Mouse (Mus musculus) lung, postnatal 0 days (tissue): ENCODE measurements around the gene 5730522E02Rik. TPM values are rescaled to one million over a fixed set of nuclear protein-coding genes. Genes with fewer than 3 reads are reported as not detected.

Source experiments
- ATAC-seq: fragments of 200-750 bp; cut with Nextera tagmentation; 2 replicates; pipeline ENCODE4 v1.8.0; 2017; ENCODE audit warnings: moderate library complexity
- DNase-seq: peaks from one replicate; pipeline ENCODE4 v3.0.0-alpha.2; 2016; ENCODE audit warnings: low spot score
- H3K27ac ChIP-seq: fragments of 300-500 bp; sonication (generic); 2 replicates; pipeline ENCODE4 v1.5.1; 2014; ENCODE audit warnings: antibody characterized with exemption, mild to moderate bottlenecking, low read length, mixed read lengths
- H3K27me3 ChIP-seq: fragments of 300-500 bp; sonication (generic); replicated peaks from 2 replicates; pipeline ENCODE4 v1.6.1; 2014; ENCODE audit warnings: low read length, mixed read lengths; ENCODE audit not compliant: insufficient read depth
- H3K36me3 ChIP-seq: fragments of 300-500 bp; sonication (generic); 2 replicates; pipeline ENCODE4 v1.6.1; 2014; ENCODE audit warnings: low read length, mixed read lengths; ENCODE audit not compliant: insufficient read depth
- H3K4me1 ChIP-seq: fragments of 300-500 bp; sonication (generic); 2 replicates; pipeline ENCODE4 v1.6.1; 2014; ENCODE audit warnings: antibody characterized with exemption, low read depth, low read length, mixed read lengths; ENCODE audit not compliant: insufficient read depth
- H3K4me2 ChIP-seq: fragments of 300-500 bp; sonication (generic); replicated peaks from 2 replicates; pipeline ENCODE4 v1.6.1; 2014; ENCODE audit warnings: low read depth, mild to moderate bottlenecking, low read length, moderate library complexity, mixed read lengths
- H3K4me3 ChIP-seq: fragments of 300-500 bp; sonication (generic); 2 replicates; pipeline ENCODE4 v1.5.1; 2014; ENCODE audit warnings: low read depth, low read length
- H3K9ac ChIP-seq: fragments of 300-500 bp; sonication (generic); replicated peaks from 2 replicates; pipeline ENCODE4 v1.6.1; 2014; ENCODE audit warnings: low read depth, mild to moderate bottlenecking
- H3K9me3 ChIP-seq: fragments of 300-500 bp; sonication (generic); 2 replicates; pipeline ENCODE4 v1.6.1; 2016; ENCODE audit warnings: low read length, mixed read lengths
- CTCF ChIP-seq: IDR thresholded peaks from 2 replicates; pipeline ENCODE4 v1.5.1; 2016; ENCODE audit warnings: antibody characterized with exemption, mild to moderate bottlenecking
- EP300 ChIP-seq: IDR thresholded peaks from 2 replicates; pipeline ENCODE4 v1.6.1; 2016; ENCODE audit warnings: antibody characterized with exemption, mild to moderate bottlenecking, control low read depth
- WGBS: fragments of 180-500 bp; shearing (Covaris S2); extraction: QIAGEN DNeasy Blood & Tissue Kit; methylation state at CpG from one replicate; pipeline ENCODE4 v1.1.7; 2014; 5-methylcytosine and 5-hydroxymethylcytosine counted together
- polyA plus RNA-seq: library from polyadenylated mRNA; unstranded; fragments of >200 nt; fragmentation: Nextera tagmentation; extraction: Ambion mirVana; gene quantifications from 2 replicates; pipeline ENCODE4 v1.2.1, GENCODE M21; 2015

5730522E02Rik gene
- polyA plus RNA-seq, 1 experiment from 2014 or later: 0.42 TPM

GRCm38 (mm10) chr11:25999738-26000137 lies 210.8 kb downstream of the 5730522E02Rik start:
- WGBS: 74% methylated on average over 5 of the region's 5 CpGs
- TF ChIP-seq CTCF (no peak), EP300 (no peak)
- no peak overlapping the region for H3K4me2 ChIP-seq
- no peaks in the 10 kb centered on the region for H3K4me1 ChIP-seq
- no peak overlapping the region for H3K4me3 ChIP-seq
- ATAC-seq (no peak), DNase-seq (no peak)
- no peaks in the 10 kb centered on the region for H3K27me3 ChIP-seq
- no peaks in the 10 kb centered on the region for H3K36me3 ChIP-seq
- no peak overlapping the region for H3K27ac ChIP-seq
- H3K9me3 ChIP-seq: no peaks in the 10 kb centered on the region
- H3K9ac ChIP-seq: no peak overlapping the region

DNA sequence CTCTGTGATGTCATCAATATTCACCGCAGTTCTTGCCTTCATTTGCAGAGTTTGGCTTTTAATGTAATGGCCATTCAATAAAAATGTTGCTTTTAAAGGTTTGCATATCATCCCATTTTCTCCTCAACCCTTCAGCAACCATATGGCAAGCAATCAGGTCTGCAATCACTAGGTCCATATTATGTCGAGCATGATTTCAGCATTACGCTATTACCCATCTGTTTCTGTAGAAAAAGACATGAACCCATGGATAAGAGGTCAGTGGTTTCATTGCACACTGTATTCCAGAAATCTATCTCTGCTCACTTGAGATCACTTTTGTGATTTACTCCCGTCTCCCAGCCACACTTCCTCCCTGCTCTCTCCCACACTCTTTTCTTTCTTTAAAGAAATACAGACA lies 213.1 kb downstream of the 5730522E02Rik start:
- Histone ChIP-seq H3K9ac (no peak overlapping the region), H3K4me1 (no peaks in the 10 kb centered on the region), H3K27ac (no peak overlapping the region), H3K4me2 (no peak overlapping the region), H3K36me3 (no peaks in the 10 kb centered on the region), H3K27me3 (no peaks in the 10 kb centered on the region), H3K9me3 (no peaks in the 10 kb centered on the region), H3K4me3 (no peak overlapping the region)
- ATAC-seq (no peak), DNase-seq (no peak)
- TF ChIP-seq CTCF (no peak), EP300 (no peak)
- 79% methylated on average over 4 of the region's 4 CpGs for WGBS

DNA sequence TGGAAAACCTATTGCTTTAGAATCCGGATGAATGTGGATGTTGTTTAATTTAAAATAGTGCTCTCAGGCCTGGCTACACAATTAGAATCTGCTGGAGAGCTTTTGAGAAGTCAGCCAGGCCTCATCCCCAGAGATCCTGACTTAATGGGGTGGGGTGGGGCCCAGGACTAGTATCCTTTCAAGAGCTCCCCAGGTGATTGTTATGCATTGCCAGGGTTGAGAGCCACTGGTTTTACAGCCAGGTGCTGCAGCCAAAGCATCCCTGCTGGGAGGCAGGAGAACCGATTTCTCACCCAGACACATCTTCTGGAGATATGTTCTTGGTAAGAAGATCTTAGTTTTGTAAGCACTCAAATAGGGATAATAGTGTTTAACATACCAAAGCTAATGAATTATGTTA lies 216.4 kb downstream of the 5730522E02Rik start:
- H3K9ac ChIP-seq: no peak overlapping the region
- H3K4me3 ChIP-seq: no peak overlapping the region
- whole genome bisulfite sequencing: 43% methylated on average over 2 of the region's 2 CpGs
- no peak overlapping the region for H3K4me2 ChIP-seq
- H3K4me1 ChIP-seq: no peaks in the 10 kb centered on the region
- H3K27ac ChIP-seq: no peak overlapping the region
- no peaks in the 10 kb centered on the region for H3K27me3 ChIP-seq
- DNase-seq (no peak), ATAC-seq (no peak)
- TF ChIP-seq EP300: no peak
- TF ChIP-seq CTCF: no peak
- H3K36me3 ChIP-seq: no peaks in the 10 kb centered on the region
- no peaks in the 10 kb centered on the region for H3K9me3 ChIP-seq

GRCm38 (mm10) chr11:25992216-25992615 lies 218.3 kb downstream of the 5730522E02Rik start:
- no peak for ATAC-seq
- Histone ChIP-seq H3K4me1 (no peaks in the 10 kb centered on the region), H3K27me3 (no peaks in the 10 kb centered on the region), H3K9ac (no peak overlapping the region), H3K36me3 (no peaks in the 10 kb centered on the region), H3K4me3 (no peak overlapping the region), H3K4me2 (no peak overlapping the region), H3K27ac (no peak overlapping the region), H3K9me3 (no peaks in the 10 kb centered on the region)
- 93% methylated on average over 1 of the region's 1 CpGs for WGBS
- no peak for DNase-seq
- TF ChIP-seq CTCF: no peak
- no peak for TF ChIP-seq EP300

GRCm38 (mm10) chr11:25978736-25979276 lies 231.8 kb downstream of the 5730522E02Rik start:
- 64% methylated on average over 5 of the region's 5 CpGs for WGBS
- TF ChIP-seq CTCF (no peak), EP300 (no peak)
- Histone ChIP-seq H3K9ac (no peak overlapping the region), H3K4me3 (no peak overlapping the region), H3K9me3 (no peaks in the 10 kb centered on the region), H3K27me3 (no peaks in the 10 kb centered on the region), H3K4me1 (no peaks in the 10 kb centered on the region), H3K4me2 (no peak overlapping the region), H3K27ac (no peak overlapping the region), H3K36me3 (no peaks in the 10 kb centered on the region)
- no peak for DNase-seq
- ATAC-seq: no peak

DNA sequence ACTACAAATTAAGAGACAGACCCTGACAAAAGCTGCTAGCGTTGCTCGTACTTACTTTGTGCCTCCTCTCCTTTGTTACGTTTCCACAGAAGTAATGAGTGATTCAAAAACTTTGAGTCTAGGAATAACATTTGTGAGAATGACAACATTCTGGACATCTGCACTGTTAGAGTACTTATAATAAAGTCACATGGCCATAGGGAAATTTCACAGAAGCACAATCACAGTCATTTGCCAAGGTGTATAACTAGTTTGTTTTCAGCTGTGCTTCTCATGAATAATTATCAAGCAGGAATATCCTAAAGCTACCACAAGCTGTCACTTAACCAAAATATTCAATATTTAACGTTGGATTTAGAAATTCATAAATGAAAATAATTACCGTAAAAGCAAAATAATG lies 269.1 kb downstream of the 5730522E02Rik start:
- Histone ChIP-seq H3K27me3 (no peaks in the 10 kb centered on the region), H3K4me3 (no peak overlapping the region), H3K27ac (no peak overlapping the region), H3K9me3 (no peaks in the 10 kb centered on the region), H3K9ac (no peak overlapping the region), H3K36me3 (no peaks in the 10 kb centered on the region), H3K4me1 (no peaks in the 10 kb centered on the region), H3K4me2 (no peak overlapping the region)
- no peak for TF ChIP-seq EP300
- no peak for ATAC-seq
- WGBS: 61% methylated on average over 5 of the region's 5 CpGs
- DNase-seq: no peak
